Mouse (Mus musculus): ENCODE data around the gene Il17f.

- no peak for TF ChIP-seq CTCF (IDR thresholded peaks at IDR 0.05; ENCODE audit: low read depth)
- no peak for TF ChIP-seq EP300 (IDR thresholded peaks at IDR 0.05; ENCODE audit: low read depth)
Observed at GRCm38 (mm10) chr1:20817172-20817571, 26.8 kb upstream of the Il17f start.

Data from liver, embryonic 14.5 days (tissue).